Mouse (Mus musculus): ENCODE measurements around the gene Ddhd1.

The Ddhd1 gene

DNA sequence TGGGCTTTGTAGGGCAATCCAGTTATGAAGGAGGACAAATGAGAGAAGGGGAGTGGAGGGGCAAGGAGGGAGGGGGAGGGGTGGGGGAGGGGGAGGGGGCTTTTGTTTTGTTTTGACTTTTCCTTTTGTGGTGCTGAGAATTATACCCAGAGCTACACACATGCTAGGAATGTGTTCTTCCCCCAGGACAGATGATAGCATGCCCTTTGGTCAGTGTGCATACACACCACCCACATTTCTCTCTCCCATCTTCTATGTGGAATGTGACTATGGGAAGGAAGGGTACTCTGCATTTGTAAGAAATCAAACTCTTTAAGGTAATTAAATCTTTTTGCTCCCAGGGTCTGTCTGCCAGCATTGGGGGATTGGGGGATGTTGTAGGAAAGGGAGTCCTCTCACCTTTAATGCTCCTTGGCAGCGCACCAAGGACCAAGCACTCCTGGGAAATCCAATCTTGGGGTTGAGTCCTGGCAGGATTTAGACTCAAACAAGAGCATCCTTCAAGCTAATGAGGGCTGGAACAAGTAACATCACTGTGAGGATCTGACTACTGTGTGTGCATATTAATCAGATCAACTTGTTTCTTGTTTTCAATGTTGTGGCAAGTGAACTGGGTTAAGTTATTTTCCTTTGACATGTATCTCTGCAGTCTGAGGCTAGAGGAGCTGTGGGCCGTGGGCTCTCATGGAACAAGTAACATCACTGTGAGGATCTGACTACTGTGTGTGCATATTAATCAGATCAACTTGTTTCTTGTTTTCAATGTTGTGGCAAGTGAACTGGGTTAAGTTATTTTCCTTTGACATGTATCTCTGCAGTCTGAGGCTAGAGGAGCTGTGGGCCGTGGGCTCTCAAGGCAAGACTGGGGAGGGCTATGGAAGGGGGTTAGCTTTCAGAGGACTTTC is 76.8 kb downstream of the Ddhd1 start:
- DNase-seq (ENCODE audit: inconsistent ontology term) = peak; percentile 36

DNA sequence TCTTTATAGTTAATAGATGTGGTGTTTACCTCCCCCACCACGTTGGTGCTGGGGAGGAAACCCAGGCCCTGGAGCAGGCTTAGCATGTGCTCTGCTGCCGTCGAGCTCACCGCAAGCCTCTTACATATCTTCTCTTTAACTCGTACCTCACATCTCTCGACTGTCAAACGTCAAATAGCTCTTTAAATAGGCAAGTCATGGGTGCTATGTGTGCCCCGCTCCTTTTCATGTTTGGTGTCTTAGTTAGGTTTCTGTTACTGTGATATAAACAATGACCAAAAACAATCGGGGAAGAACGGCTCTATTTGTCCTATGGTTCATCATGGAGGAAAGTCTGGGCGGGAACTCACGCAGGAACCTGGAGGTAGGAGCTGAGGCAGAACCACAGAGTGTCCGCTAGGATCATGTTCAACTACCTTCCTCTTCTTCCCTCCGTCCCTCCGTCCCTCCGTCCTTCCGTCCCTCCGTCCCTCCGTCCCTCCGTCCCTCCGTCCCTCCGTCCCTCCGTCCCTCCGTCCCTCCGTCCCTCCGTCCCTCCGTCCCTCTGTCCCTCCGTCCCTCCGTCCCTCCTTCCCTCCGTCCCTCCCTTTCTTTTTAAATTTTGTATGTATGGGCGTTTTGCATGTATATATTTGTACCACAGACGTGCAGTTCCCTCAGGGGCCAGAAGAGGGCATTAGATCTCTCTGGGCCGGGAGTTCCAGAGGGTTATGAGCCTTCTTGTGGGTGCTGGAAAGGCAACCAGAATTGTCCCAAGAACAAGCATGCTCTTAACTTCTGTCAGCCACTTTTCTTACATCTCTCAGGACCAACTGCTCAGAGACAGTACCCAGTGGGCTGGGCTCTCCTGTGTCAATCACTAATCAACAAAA is 91.6 kb downstream of the Ddhd1 start:
- DNase-seq (ENCODE audit: inconsistent ontology term) = no peak

DNA sequence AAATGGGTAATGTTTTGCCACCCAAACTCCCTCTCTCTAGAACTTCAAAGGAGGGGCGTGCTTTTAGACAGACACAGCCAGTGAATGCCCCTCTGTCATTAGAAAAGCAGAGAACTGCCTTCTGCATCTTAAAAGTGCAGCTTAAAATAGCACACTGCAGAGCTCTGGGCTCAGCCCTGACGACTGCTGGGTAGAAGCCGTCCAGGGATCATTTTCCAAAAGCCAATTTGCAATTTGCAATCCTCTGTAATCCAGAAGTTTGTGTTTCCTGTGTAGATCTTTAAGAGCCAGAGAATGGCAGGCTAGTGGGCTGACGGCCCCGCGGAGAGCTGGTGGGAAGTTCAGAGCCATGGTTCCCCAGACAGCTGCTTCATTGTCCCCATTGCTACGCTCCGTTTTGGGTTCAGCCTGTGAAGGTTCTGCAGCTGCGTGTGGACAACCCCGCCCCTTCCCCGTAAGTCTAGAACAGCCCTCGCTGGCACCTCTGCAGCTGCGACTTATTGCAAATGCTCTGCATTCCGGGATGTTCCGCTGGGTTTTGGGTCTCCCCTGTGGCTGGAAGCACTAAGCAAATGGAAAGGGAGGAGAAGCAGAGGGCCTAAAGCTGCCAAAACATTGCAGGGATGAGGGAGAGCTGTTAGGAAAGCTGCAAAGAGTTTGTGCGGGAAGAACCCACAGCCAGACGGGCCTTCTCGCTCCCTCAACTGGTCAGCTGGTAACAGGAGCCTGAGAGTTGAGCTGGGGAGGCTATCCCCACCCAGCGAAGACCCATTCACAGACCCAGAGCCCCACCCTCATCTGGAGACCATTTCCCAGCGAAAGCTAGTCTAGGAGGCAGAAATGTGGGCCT is 92.5 kb downstream of the Ddhd1 start:
- DNase-seq (ENCODE audit: inconsistent ontology term) = peak; percentile 70

DNA sequence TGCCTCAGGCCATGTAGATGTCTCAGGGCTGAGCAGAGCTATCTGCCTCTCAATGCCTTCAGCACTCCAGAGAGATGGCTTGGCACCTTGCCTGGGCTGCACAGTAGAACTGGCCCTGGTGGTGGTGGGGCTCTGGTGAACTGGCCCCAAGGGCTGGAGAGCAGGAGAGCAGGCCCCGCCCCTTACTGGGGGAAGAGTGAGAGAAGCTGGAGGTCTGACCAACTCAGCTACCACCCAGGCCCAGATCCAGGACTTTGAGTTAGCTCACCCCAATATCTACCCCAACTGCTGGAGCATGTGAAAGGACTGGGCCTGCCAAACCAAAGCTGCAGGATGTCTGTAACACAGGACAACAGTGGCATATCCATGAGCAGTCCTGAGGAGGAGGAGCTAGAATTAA is 94.4 kb downstream of the Ddhd1 start:
- peak; percentile 88 for DNase-seq (ENCODE audit: inconsistent ontology term)

DNA sequence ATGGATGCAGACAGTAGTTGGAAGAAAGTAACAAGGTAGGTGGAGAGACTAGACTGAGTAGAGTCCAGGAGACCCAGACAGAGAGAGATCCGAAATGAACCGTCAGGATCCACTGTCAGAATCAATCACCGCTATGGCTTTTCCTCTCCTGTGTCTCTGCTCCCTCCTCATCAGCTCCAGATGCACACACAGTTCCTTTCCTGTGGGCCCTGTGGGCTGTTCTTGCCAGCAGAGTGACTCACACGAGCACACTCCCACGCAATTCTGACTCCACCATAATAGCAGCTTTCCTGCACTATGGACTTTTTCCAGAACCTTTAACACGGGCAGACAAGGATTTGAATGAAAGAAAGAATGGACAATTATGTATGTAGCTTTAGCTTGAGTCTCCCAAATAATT is 96.3 kb downstream of the Ddhd1 start:
- peak; percentile 80 for DNase-seq (ENCODE audit: inconsistent ontology term)

DNA sequence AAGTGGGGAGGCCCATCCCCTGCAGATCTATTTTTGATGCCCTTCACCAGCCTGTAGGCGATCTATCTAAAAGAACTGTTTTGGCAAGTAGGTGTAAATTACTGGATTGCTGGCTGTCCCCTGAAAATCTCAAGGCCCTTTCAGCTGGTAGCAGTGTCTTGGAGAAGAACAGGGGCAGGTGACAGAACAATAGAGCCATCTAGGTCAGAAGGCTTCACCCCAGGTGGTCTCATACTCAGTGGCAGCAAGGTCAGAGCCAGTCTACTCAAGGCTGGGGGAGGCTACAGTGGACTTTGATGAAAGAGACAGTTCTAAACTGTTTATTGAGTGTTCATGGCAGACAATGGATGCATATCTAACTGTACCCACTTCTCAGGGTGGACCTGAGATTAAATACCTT is 98.9 kb downstream of the Ddhd1 start:
- DNase-seq (ENCODE audit: inconsistent ontology term) = no peak

DNA sequence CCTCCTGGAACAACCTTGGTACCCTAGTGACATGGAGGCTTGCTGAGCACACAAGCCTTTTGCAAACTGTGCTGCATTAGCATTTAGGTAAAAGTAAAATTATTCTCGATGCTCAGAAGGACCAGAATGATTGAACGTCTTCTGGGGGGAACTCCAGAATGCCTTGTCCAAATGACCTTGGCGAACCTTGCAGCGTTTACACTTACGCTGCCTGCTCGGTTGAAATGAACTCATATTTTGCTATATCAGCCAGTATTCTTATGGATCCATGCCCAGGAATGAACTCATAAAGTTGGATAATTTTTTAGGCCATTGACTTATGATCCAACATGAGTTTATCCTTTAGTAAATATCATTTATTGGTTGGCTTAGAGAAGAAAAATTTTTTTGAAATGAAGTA is 103.6 kb downstream of the Ddhd1 start:
- DNase-seq (ENCODE audit: inconsistent ontology term) = no peak

DNA sequence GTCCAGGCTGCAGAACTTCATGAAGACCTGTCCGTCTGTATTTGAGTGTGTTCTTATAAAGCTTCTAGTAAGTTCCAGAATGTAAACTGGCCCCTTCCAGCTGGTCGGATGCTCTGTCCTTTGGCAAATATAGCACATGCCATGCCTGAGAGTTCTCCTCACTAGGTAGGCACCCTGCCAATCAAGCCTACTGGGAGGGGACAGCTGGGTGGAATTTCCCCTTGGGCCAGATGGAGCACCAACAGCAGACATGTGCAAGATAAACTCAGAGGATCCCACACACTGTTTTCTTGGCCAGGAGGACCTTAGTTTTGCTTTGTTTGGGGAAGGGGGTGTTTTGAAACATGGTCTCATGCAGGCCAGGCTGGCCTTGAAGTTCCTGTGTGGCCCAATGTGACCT is 104.1 kb downstream of the Ddhd1 start:
- DNase-seq (ENCODE audit: inconsistent ontology term) = peak; percentile 79

DNA sequence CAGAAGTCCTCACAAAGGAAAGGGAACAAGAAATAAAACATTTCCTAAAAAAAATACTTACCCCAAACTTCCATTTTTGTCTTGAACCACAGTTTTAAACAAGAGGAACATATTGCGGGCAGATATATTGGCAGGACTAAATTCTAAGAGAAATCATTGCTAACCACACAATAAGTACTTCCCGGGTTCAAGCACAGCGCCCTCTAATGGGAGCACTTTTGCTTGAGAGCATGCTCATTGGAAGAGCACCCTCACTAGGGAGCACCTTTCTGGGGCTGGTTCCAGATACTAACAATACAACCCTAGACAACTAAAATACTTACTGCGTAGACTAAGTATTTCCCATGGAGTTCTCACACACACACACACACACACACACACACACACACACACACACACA is 105.5 kb downstream of the Ddhd1 start:
- DNase-seq (ENCODE audit: inconsistent ontology term) = no peak

DNA sequence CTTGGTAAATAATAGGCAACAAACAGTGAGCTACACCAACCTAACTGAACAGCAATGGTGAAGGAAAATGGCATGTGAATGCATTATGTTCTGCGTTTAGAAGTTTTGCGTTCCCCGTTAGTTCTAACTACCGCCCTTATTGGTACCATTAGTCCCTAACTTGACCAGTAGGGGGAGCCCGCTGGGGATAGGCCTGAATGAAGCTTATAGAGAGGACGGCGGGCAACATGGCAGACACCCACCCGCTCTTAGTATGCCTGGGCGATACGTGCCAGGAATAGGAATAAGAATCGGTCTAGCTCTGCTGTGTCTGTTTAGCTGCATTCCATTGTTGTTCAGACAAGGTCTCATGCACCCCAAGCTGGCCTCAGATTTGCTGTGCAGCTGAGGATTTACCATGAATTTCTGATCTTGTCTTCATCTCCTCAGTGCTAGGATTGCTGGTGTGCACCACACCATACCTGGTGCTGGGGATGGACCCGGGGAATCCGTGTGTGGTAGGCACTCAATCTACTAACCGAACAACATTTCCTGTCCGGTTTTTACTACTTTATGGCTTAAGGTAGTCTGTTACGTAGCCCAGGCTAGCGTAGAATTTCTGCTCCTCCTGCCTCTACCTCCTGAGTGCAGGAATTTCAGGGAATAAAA is 106.7 kb downstream of the Ddhd1 start:
- no peak for DNase-seq (ENCODE audit: inconsistent ontology term)

DNA sequence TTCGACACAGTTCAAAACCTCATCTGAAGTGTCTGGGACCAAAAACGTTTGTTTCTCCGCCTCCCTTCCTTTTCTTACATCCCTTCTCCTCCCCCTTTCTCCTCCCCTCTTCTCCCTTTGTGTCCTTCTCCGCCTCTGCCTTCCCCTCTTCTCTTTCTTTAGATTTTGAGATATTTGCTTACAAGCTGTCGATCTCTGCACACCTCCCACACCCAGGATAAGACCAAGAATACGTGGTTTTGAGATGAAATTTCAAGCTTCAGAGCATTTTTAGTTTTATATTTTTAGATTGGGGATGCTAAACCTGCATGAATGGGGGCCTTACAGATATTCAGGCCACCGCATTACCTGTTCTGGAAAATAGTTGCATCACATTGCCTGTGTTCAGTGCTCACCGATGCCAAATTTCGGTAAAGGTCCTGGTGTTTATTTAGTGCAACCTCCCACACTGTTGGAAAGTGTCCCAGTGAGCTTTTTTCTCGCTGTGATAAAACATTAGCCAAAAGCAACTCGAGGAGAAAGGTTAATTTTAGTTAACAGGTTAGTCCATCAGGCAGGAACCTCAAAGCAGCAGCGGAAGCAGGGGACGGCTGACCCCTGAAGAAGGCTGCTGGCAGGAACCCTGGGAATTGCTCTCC is 107.8 kb downstream of the Ddhd1 start:
- DNase-seq (ENCODE audit: inconsistent ontology term) = no peak

DNA sequence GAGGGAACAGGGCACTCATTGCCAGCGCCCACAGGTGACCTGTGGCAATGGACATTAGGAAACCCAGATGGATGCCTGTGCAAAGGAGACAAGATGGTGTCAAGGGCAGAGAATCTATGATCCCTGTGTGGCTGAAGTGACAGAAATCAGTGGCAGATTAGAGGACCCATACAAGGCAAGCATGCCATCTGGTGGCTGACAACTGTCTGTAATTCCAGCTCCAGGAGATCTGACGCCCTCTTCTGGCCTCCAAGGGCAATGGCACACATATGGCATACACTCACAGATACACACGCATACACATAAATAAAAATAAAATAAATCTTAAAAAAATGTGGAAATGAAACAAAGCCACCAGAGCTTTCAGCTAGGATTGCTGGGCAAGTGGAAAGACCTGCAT is 109.8 kb downstream of the Ddhd1 start:
- DNase-seq (ENCODE audit: inconsistent ontology term) = no peak

DNA sequence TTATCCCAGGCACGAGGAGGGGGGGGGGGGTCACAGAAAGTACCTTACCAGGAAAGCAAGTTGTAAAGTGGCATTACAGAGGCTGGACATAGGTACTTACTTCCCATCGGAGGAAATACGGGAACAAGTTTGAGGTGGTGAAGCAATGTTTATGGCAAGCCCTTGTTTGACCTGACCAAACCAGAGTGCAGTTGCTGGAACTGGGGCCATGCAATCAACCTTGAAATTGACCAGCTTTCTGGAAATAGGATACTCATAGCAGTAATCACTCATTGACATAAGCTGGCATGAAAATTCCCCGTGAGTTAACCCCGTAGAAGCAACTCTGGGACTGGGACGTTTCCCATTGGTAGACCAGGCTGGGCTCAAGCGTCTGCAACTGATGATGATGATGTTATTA is 113.0 kb downstream of the Ddhd1 start:
- no peak for DNase-seq (ENCODE audit: inconsistent ontology term)

DNA sequence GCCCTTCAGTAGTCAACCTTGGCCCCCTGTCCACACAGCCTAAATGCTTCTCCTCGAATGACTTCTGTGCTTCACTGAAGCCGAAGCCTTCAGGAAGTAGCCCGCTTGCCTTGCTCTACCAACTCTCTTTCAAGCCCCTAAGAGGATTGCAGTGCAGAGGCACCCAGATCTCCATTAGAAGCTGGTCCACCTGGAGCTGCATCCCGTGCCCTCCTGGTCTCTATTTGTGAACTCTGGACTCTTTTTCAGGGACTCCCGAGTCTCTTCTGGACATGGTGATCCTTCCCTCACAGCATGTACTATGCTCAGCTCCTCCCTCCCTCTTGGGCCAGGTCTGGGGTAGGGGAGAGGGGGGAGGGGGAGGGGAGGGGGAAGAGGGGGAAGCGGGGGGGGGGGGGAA is 113.9 kb downstream of the Ddhd1 start:
- DNase-seq (ENCODE audit: inconsistent ontology term) = no peak

DNA sequence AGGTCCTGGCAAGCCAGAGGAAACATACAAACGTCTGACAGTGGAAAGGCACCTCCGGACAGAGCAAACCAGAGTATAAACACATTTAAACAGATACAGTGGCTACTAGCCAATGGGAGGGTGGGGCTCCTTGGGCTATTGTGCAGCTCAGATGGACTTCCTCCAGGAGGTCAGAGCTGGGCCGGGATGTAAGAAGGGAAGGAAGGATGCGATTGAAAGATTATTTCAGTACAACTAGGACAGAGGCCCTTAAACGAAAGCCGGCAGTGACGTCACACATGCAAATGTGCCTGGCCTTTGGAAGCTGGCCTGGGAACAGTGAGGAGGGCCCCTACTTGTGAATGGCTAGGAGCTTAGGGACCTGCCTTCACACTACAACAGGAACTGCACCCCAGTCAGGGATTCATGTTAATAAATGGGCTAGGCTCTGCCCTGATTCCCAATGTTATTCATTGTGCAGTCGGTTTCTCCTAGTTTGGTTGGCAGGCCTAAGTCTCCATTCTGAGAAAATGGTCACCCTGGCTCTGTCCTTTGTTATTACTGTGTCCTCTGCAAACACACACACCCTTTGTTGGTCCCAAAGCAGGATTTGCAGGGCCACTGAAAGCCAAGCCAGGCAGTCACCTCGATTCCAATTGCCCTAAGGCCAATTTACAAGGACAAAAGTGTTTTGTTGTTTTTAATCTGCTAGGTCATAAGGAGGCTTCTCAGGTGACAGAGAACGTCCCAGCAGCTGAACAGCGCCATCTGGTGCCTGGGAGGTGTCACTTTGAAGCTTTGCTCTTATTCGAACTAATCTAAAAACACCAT is 118.1 kb downstream of the Ddhd1 start:
- peak; percentile 77 for DNase-seq (ENCODE audit: inconsistent ontology term)

Data from Muller cell, postnatal 12 days (primary cell).